Mouse (Mus musculus): ENCODE results near the gene Lbx2. TPM values are rescaled to one million over a fixed set of nuclear protein-coding genes. Genes with fewer than 3 reads are reported as not detected.

The Lbx2 gene
- polyA plus RNA-seq, 1 experiment from 2014 or later: 0.84 TPM

GRCm38 (mm10) chr6:83049367-83049766 lies 36.8 kb upstream of the Lbx2 start:
- no peak for TF ChIP-seq CTCF (IDR thresholded peaks at IDR 0.05; ENCODE audit: low read depth)
- Histone ChIP-seq H3K4me2 (no peak overlapping the region), H3K9me3 (ENCODE audit: low read depth, low read length) (no peaks in the 10 kb centered on the region), H3K4me3 (ENCODE audit: low read depth, low read length) (no peak overlapping the region), H3K27me3 (ENCODE audit: insufficient read depth, low read length) (no peaks in the 10 kb centered on the region), H3K9ac (no peak overlapping the region), H3K27ac (ENCODE audit: low read depth) (no peak overlapping the region), H3K4me1 (ENCODE audit: insufficient read depth) (no peaks in the 10 kb centered on the region), H3K36me3 (ENCODE audit: insufficient read depth) (peaks cover 28% of the 10 kb centered on the region)
- 64% methylated on average over 10 of the region's 10 CpGs for WGBS
- no peak for ATAC-seq (ENCODE audit: insufficient read depth)
- DNase-seq: no peak

- Histone ChIP-seq H3K4me1 (ENCODE audit: insufficient read depth) (peaks cover 5% of the 10 kb centered on the region; the same call in 1 of the 2 replicates), H3K36me3 (ENCODE audit: insufficient read depth) (peaks cover 51% of the 10 kb centered on the region), H3K9me3 (ENCODE audit: low read depth, low read length) (no peaks in the 10 kb centered on the region), H3K4me2 (peak overlapping the region; percentile 95), H3K27me3 (ENCODE audit: insufficient read depth, low read length) (no peaks in the 10 kb centered on the region), H3K27ac (ENCODE audit: low read depth) (peak overlapping the region; percentile 88), H3K4me3 (ENCODE audit: low read depth, low read length) (peak overlapping the region; percentile 98), H3K9ac (peak overlapping the region; percentile 92)
- no peak for TF ChIP-seq CTCF (IDR thresholded peaks at IDR 0.05; ENCODE audit: low read depth)
- peak; percentile 66 for DNase-seq
- peak; percentile 4; the same call in 1 of the 2 replicates for ATAC-seq (ENCODE audit: insufficient read depth)
- WGBS: 1% methylated on average over 26 of the region's 26 CpGs
Observed at GRCm38 (mm10) chr6:83053136-83053960, 32.8 kb upstream of the Lbx2 start.

GRCm38 (mm10) chr6:83054074-83054851 lies 31.9 kb upstream of the Lbx2 start, which contains the start of gene Aup1:
Aup1 (plus strand) TSS chr6:83054521.
- DNase-seq (peak; percentile 99), ATAC-seq (ENCODE audit: insufficient read depth) (peak; percentile 98)
- Histone ChIP-seq H3K27me3 (ENCODE audit: insufficient read depth, low read length) (no peaks in the 10 kb centered on the region), H3K27ac (ENCODE audit: low read depth) (peak within 1 kb of the TSS; percentile 88), H3K4me1 (ENCODE audit: insufficient read depth) (peaks cover 5% of the 10 kb centered on the region; the same call in 1 of the 2 replicates), H3K4me3 (ENCODE audit: low read depth, low read length) (peak within 1 kb of the TSS; percentile 98), H3K9me3 (ENCODE audit: low read depth, low read length) (no peaks in the 10 kb centered on the region), H3K4me2 (peak within 1 kb of the TSS; percentile 95), H3K36me3 (ENCODE audit: insufficient read depth) (peaks cover 51% of the 10 kb centered on the region), H3K9ac (peak within 1 kb of the TSS; percentile 92)
- TF ChIP-seq CTCF (IDR thresholded peaks at IDR 0.05; ENCODE audit: low read depth): no peak; the same call in 1 of the 2 replicates
- WGBS: under 1% methylated on average over 64 of the region's 64 CpGs

- Histone ChIP-seq H3K27me3 (ENCODE audit: insufficient read depth, low read length) (no peaks in the 10 kb centered on the region), H3K4me3 (ENCODE audit: low read depth, low read length) (peak within 1 kb of the TSS; percentile 98), H3K9ac (peak within 1 kb of the TSS; percentile 92), H3K9me3 (ENCODE audit: low read depth, low read length) (no peaks in the 10 kb centered on the region), H3K4me2 (peak within 1 kb of the TSS; percentile 95), H3K36me3 (ENCODE audit: insufficient read depth) (peaks cover 48% of the 10 kb centered on the region), H3K4me1 (ENCODE audit: insufficient read depth) (peaks cover 5% of the 10 kb centered on the region; the same call in 1 of the 2 replicates), H3K27ac (ENCODE audit: low read depth) (peak within 1 kb of the TSS; percentile 88)
- WGBS: under 1% methylated on average over 50 of the region's 50 CpGs
- TF ChIP-seq CTCF (IDR thresholded peaks at IDR 0.05; ENCODE audit: low read depth): peak; percentile 58
- DNase-seq (peak; percentile 42), ATAC-seq (ENCODE audit: insufficient read depth) (peak; percentile 29)
Observed at GRCm38 (mm10) chr6:83054871-83055431, 31.2 kb upstream of the Lbx2 start, which contains the start of gene Htra2. Htra2 (minus strand) TSS chr6:83055273.

- ATAC-seq (ENCODE audit: insufficient read depth) (no peak), DNase-seq (peak; percentile 55)
- Histone ChIP-seq H3K4me2 (no peak within 1 kb of the TSS), H3K27ac (ENCODE audit: low read depth) (no peak within 1 kb of the TSS), H3K36me3 (ENCODE audit: insufficient read depth) (peaks cover 23% of the 10 kb centered on the region), H3K9me3 (ENCODE audit: low read depth, low read length) (no peaks in the 10 kb centered on the region), H3K27me3 (ENCODE audit: insufficient read depth, low read length) (peaks cover 16% of the 10 kb centered on the region), H3K9ac (no peak within 1 kb of the TSS), H3K4me1 (ENCODE audit: insufficient read depth) (peaks cover 5% of the 10 kb centered on the region; the same call in 1 of the 2 replicates), H3K4me3 (ENCODE audit: low read depth, low read length) (no peak within 1 kb of the TSS)
- WGBS: 43% methylated on average over 3 of the region's 3 CpGs
- TF ChIP-seq CTCF (IDR thresholded peaks at IDR 0.05; ENCODE audit: low read depth): no peak
Observed at GRCm38 (mm10) chr6:83057790-83058189, 28.4 kb upstream of the Lbx2 start, which contains the start of gene Dqx1. Dqx1 (plus strand) TSS chr6:83057844.

GRCm38 (mm10) chr6:83058725-83059124 lies 27.4 kb upstream of the Lbx2 start:
- TF ChIP-seq CTCF (IDR thresholded peaks at IDR 0.05; ENCODE audit: low read depth): no peak
- Histone ChIP-seq H3K4me3 (ENCODE audit: low read depth, low read length) (no peak overlapping the region), H3K27ac (ENCODE audit: low read depth) (no peak overlapping the region), H3K36me3 (ENCODE audit: insufficient read depth) (peaks cover 23% of the 10 kb centered on the region), H3K27me3 (ENCODE audit: insufficient read depth, low read length) (peaks cover 25% of the 10 kb centered on the region), H3K4me2 (no peak overlapping the region), H3K9me3 (ENCODE audit: low read depth, low read length) (no peaks in the 10 kb centered on the region), H3K4me1 (ENCODE audit: insufficient read depth) (peaks cover 5% of the 10 kb centered on the region; the same call in 1 of the 2 replicates), H3K9ac (no peak overlapping the region)
- WGBS: 71% methylated on average over 2 of the region's 2 CpGs
- DNase-seq (no peak), ATAC-seq (ENCODE audit: insufficient read depth) (no peak)

All from lung, embryonic 14.5 days (tissue).